Comparison of ENCODE assay signal across 8 mouse cellular contexts in the genomic region with DNA sequence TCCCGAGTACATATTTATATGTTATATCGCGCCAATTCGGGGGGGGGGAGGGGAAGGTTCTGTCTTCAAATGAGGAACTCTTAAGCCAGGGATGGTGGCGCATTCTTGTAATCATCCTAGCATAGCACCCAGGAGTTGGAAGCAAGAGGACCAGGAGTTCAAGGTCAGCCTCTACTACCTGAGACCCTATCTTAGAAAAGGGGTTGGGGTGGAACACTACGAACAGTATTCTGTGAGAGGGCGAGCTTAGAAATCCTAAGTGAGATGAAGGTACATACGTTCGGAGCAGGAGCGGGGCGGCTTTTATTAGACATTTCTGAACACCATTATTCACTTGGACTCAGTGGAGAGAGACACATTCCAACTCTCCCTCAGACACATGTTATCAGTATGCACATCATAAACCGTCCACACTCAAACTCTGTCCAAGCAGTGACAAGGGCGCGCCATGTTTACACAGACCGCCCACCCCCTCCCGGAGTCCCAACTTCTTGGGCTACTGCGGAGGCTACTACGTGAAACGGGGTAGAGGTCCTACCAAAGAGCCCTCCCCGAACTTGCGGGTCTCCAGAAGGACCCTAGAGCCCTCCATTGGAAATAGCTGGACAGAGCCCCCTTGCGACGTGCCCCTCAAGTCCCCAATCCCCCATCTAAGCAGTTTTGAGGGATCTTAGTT. TPM values are rescaled to one million over a fixed set of nuclear protein-coding genes. Genes with fewer than 3 reads are reported as not detected.
DNase-seq lines count a peak whose midpoint lies in the region; ATAC-seq lines count a peak whose summit lies in the region.

A gene (minus strand): TSS at position 115 of the 676 bp plus-strand sequence.

- ATAC-seq in embryonic facial prominence, embryonic 13.5 days (ENCODE audit: insufficient number of reproducible peaks, insufficient read depth, low FRiP score, low TSS enrichment, low read depth): no peak
- ATAC-seq in hindbrain, embryonic 11.5 days (ENCODE audit: low FRiP score): no peak

- H3K36me3 ChIP-seq in embryonic facial prominence, embryonic 13.5 days: peaks cover 3% of the 10 kb centered on the region; the same call in 1 of the 2 replicates
- no peaks in the 10 kb centered on the region for H3K36me3 ChIP-seq in hindbrain, embryonic 11.5 days (ENCODE audit: control insufficient read depth, insufficient read depth, low read length)

- H3K9me3 ChIP-seq in embryonic facial prominence, embryonic 13.5 days: no peaks in the 10 kb centered on the region
- H3K9me3 ChIP-seq in hindbrain, embryonic 11.5 days (ENCODE audit: control insufficient read depth, low read length): no peaks in the 10 kb centered on the region

- H3K4me2 ChIP-seq in embryonic facial prominence, embryonic 13.5 days: peak within 1 kb of the TSS; percentile 94
- H3K4me2 ChIP-seq in hindbrain, embryonic 11.5 days (replicated peaks; ENCODE audit: low read depth, low read length): peak within 1 kb of the TSS; percentile 85

- WGBS in embryonic facial prominence, embryonic 13.5 days: 7% methylated on average over 23 of the region's 23 CpGs
- 7% methylated on average over 23 of the region's 23 CpGs for WGBS in hindbrain, embryonic 11.5 days

- H3K9ac ChIP-seq in embryonic facial prominence, embryonic 13.5 days: peak within 1 kb of the TSS; percentile 74
- peak within 1 kb of the TSS; percentile 47; the same call in 1 of the 2 replicates for H3K9ac ChIP-seq in hindbrain, embryonic 11.5 days (ENCODE audit: low read depth, low read length)

- H3K27ac ChIP-seq in embryonic facial prominence, embryonic 13.5 days: peak within 1 kb of the TSS; percentile 68
- H3K27ac ChIP-seq in hindbrain, embryonic 11.5 days (ENCODE audit: low read depth, low read length): no peak within 1 kb of the TSS

- intact Hi-C loops in left cerebral cortex, postnatal 4 days (cut with DNase I): loop anchor here (10.0 kb wide), 1 partner anchor 225 kb away; no protein-coding TSS in a partner anchor

- peak; percentile 45 to 51 for DNase-seq in cerebellum, postnatal 10 days
- DNase-seq in cerebellum, adult 11 months: no peak
- DNase-seq in CD4-positive helper T cell, adult 2 months (ENCODE audit: low read depth, low spot score): peak; percentile 25
- DNase-seq in hindbrain, embryonic 11.5 days (ENCODE audit: low spot score): peak; percentile 30
- DNase-seq in lung, postnatal 4 days: peak; percentile 45 to 60
- no peak for DNase-seq in left cerebral cortex, postnatal 4 days
- DNase-seq in right cerebral cortex, postnatal 36 days (ENCODE audit: low spot score in 2 of 2): no peak

- peaks cover 90% of the 10 kb centered on the region for H3K4me1 ChIP-seq in embryonic facial prominence, embryonic 13.5 days
- H3K4me1 ChIP-seq in hindbrain, embryonic 11.5 days (replicated peaks; ENCODE audit: control insufficient read depth, insufficient read depth, low read length): peaks cover 35% of the 10 kb centered on the region

- H3K27me3 ChIP-seq in embryonic facial prominence, embryonic 13.5 days: peaks cover 93% of the 10 kb centered on the region
- H3K27me3 ChIP-seq in hindbrain, embryonic 11.5 days (ENCODE audit: control insufficient read depth, insufficient read depth, low read length): peaks cover 87% of the 10 kb centered on the region

- peak within 1 kb of the TSS; percentile 60 for H3K4me3 ChIP-seq in embryonic facial prominence, embryonic 13.5 days
- peak within 1 kb of the TSS; percentile 49 for H3K4me3 ChIP-seq in hindbrain, embryonic 11.5 days (ENCODE audit: low read depth, low read length)

RNA-seq across cellular contexts. Expression of the gene that starts here (rescaled TPM):
- 8.2 and 9.7 TPM in 2 replicates for polyA plus RNA-seq in embryonic facial prominence, embryonic 13.5 days (2015; fragmentation: Nextera tagmentation; extraction: Ambion mirVana)
- 0.90 and 1.5 TPM in 2 replicates for polyA plus RNA-seq in hindbrain, embryonic 11.5 days (2014; fragmentation: Nextera tagmentation; extraction: Ambion mirVana)
- total RNA-seq in left cerebral cortex, postnatal 4 days (2021): 1 to 10 TPM; 5.2 to 5.6 TPM

Comparison
In these comparisons a context has a peak if more than half of its experiments do, and no peak if none do; other contexts are left out.
1. DNase-seq: peak in cerebellum, postnatal 10 days (2 of 2), CD4-positive helper T cell, adult 2 months (single experiment), hindbrain, embryonic 11.5 days (single experiment) and lung, postnatal 4 days (2 of 2); none in cerebellum, adult 11 months (single experiment), left cerebral cortex, postnatal 4 days (single experiment) and right cerebral cortex, postnatal 36 days (0 of 2).